Mouse (Mus musculus) embryonic facial prominence, embryonic 11.5 days (tissue): ENCODE data around the gene Eif1. TPM values are rescaled to one million over a fixed set of nuclear protein-coding genes. Genes with fewer than 3 reads are reported as not detected.
A peak's percentile ranks its signal among the peaks of the same experiment; 100 is the strongest.
"Not testable (repeated sequence)": the region's sequence is repeated elsewhere in the genome, so short reads cannot be mapped to it uniquely, and the experiment has no call there.

ENCODE experiments used
- ATAC-seq: fragments of 200-750 bp; cut with Nextera tagmentation; replicated peaks from 2 replicates; pipeline ENCODE4 v1.8.0; 2017; ENCODE audit warnings: low read depth; ENCODE audit not compliant: insufficient number of reproducible peaks, low FRiP score, low TSS enrichment
- DNase-seq: peaks from one replicate; pipeline ENCODE4 v3.0.0-alpha.2; 2015; ENCODE audit warnings: low spot score
- H3K27ac ChIP-seq: fragments of 300-500 bp; sonication (generic); replicated peaks from 2 replicates; pipeline ENCODE4 v1.5.1; 2014; ENCODE audit warnings: mild to moderate bottlenecking, low read depth, low read length, control low read depth
- H3K27me3 ChIP-seq: fragments of 300-500 bp; sonication (generic); 2 replicates; pipeline ENCODE4 v1.6.1; 2014; ENCODE audit warnings: mild to moderate bottlenecking, low read length, moderate library complexity, mixed read lengths; ENCODE audit not compliant: control insufficient read depth, insufficient read depth
- H3K36me3 ChIP-seq: fragments of 300-500 bp; sonication (generic); replicated peaks from 2 replicates; pipeline ENCODE4 v1.6.1; 2014; ENCODE audit warnings: low read depth, mild to moderate bottlenecking, low read length, moderate library complexity, mixed read lengths; ENCODE audit not compliant: control insufficient read depth, insufficient read depth
- H3K4me1 ChIP-seq: fragments of 300-500 bp; sonication (generic); 2 replicates; pipeline ENCODE4 v1.6.1; 2014; ENCODE audit warnings: low read length, mixed read lengths; ENCODE audit not compliant: control insufficient read depth, insufficient read depth
- H3K4me2 ChIP-seq: fragments of 300-500 bp; sonication (generic); 2 replicates; pipeline ENCODE4 v1.6.1; 2014; ENCODE audit warnings: low read depth, mild to moderate bottlenecking, control low read depth, low read length, moderate library complexity
- H3K4me3 ChIP-seq: fragments of 300-500 bp; sonication (generic); 2 replicates; pipeline ENCODE4 v1.5.1; 2014; ENCODE audit warnings: low read depth, low read length, control low read depth
- H3K9ac ChIP-seq: fragments of 300-500 bp; sonication (generic); replicated peaks from 2 replicates; pipeline ENCODE4 v1.6.1; 2014; ENCODE audit warnings: mild to moderate bottlenecking, control low read depth, low read length
- H3K9me3 ChIP-seq: fragments of 300-500 bp; sonication (generic); replicated peaks from 2 replicates; pipeline ENCODE4 v1.6.1; 2016; ENCODE audit warnings: mild to moderate bottlenecking, low read length, inconsistent platforms, mixed read lengths; ENCODE audit not compliant: control insufficient read depth
- WGBS: fragments of 180-500 bp; shearing (Covaris S2); extraction: QIAGEN DNeasy Blood & Tissue Kit; methylation state at CpG from one replicate; pipeline ENCODE4 v1.1.7; 2014; 5-methylcytosine and 5-hydroxymethylcytosine counted together
- polyA plus RNA-seq: library from polyadenylated mRNA; unstranded; fragments of >200 nt; fragmentation: Nextera tagmentation; extraction: Ambion mirVana; gene quantifications from 2 replicates; pipeline ENCODE4 v1.2.1, GENCODE M21; 2014

The Eif1 gene
- polyA plus RNA-seq, 1 experiment from 2014 or later, result 1,757 TPM

- 78% methylated on average over 6 of the region's 6 CpGs for WGBS
- Histone ChIP-seq H3K9me3 (no peaks in the 10 kb centered on the region), H3K27me3 (peaks cover 18% of the 10 kb centered on the region), H3K36me3 (no peaks in the 10 kb centered on the region), H3K4me3 (no peak overlapping the region), H3K9ac (no peak overlapping the region), H3K4me2 (no peak overlapping the region), H3K4me1 (no peaks in the 10 kb centered on the region), H3K27ac (no peak overlapping the region)
- ATAC-seq (no peak), DNase-seq (no peak)
Measured at GRCm38 (mm10) chr11:100360175-100360574, 40.5 kb downstream of the Eif1 start.

GRCm38 (mm10) chr11:100361059-100361458 lies 41.4 kb downstream of the Eif1 start:
- not testable (repeated sequence) for H3K4me2 ChIP-seq, ATAC-seq, H3K27ac ChIP-seq, H3K9ac ChIP-seq, H3K27me3 ChIP-seq, H3K4me1 ChIP-seq, H3K36me3 ChIP-seq, H3K4me3 ChIP-seq, H3K9me3 ChIP-seq, DNase-seq
- no CpG with 5 or more reads among the region's 13 CpGs for WGBS

GRCm38 (mm10) chr11:100362209-100362978 lies 42.7 kb downstream of the Eif1 start:
- no peak overlapping the region for H3K4me3 ChIP-seq
- no peaks in the 10 kb centered on the region for H3K36me3 ChIP-seq
- no peak overlapping the region for H3K27ac ChIP-seq
- no peak overlapping the region for H3K4me2 ChIP-seq
- peak; percentile 53 for ATAC-seq
- no peaks in the 10 kb centered on the region for H3K4me1 ChIP-seq
- WGBS, result 14% methylated on average over 8 of the region's 8 CpGs
- no peak overlapping the region for H3K9ac ChIP-seq
- peak; percentile 84 for DNase-seq
- H3K9me3 ChIP-seq, result no peaks in the 10 kb centered on the region
- H3K27me3 ChIP-seq, result 0 out of 2 replicates have a peak, but pooled peaks cover under 1% of the 10 kb centered on the region

DNA sequence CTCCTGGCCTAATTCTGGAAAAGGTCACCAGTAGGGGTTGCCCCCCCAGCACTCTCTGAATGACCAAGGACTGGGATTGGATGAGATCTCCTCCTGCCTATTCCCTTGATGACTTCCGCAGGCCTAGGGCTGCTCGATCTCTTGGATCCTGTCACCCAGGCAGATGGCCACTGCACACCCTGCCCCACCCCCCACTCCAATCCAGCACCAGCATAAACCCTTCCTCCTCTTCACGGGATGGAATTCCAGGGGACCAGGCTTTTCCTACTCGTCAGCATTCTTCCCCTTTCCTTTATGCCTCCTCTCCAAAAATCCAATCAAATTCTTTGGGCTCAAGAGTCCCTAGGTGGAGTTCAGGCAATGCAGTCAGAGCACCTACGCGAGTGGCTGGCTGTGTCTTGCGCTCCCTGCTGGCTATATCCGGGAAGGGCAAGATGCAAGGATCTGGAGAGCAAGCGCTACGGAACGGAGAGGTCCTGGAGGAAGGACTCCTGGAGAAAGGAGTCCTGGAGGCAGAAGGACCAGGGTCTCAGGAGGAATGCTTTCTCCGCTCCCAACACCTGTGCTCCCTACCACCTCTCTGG lies 43.4 kb downstream of the Eif1 start:
- DNase-seq (peak; percentile 74), ATAC-seq (0 out of 2 replicates have a peak, but pooled peaks have one; percentile 16)
- no peak overlapping the region for H3K27ac ChIP-seq
- no peak overlapping the region for H3K4me2 ChIP-seq
- 13% methylated on average over 12 of the region's 12 CpGs for WGBS
- no peaks in the 10 kb centered on the region for H3K9me3 ChIP-seq
- no peaks in the 10 kb centered on the region for H3K36me3 ChIP-seq
- H3K9ac ChIP-seq, result no peak overlapping the region
- H3K27me3 ChIP-seq, result no peaks in the 10 kb centered on the region
- H3K4me1 ChIP-seq, result no peaks in the 10 kb centered on the region
- H3K4me3 ChIP-seq, result no peak overlapping the region

DNA sequence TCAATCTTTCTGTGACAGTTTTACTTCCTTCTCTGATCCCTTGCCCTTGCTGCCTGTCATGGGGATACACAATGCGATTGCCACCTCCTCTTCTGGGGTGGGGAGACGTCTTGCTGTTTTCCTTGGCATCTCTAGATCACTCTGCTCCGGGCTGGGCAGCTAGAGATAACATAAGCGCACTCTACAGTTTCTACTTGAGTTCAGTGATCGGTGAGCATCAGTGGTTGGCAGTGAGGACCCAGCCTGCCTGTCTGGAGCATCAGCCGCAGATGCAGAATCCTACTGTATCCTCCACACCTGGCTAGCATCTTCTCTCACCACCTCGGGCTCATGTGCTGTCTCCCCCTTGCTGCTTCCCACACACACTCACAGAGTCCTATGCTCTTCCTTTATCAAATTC lies 49.5 kb downstream of the Eif1 start:
- ATAC-seq (no peak), DNase-seq (no peak)
- H3K9ac ChIP-seq, result no peak overlapping the region
- no peaks in the 10 kb centered on the region for H3K27me3 ChIP-seq
- no peak overlapping the region for H3K4me3 ChIP-seq
- no peak overlapping the region for H3K27ac ChIP-seq
- H3K36me3 ChIP-seq, result no peaks in the 10 kb centered on the region
- no peaks in the 10 kb centered on the region for H3K9me3 ChIP-seq
- 83% methylated on average over 7 of the region's 7 CpGs for WGBS
- no peaks in the 10 kb centered on the region for H3K4me1 ChIP-seq
- H3K4me2 ChIP-seq, result no peak overlapping the region

GRCm38 (mm10) chr11:100369822-100370221 lies 50.1 kb downstream of the Eif1 start:
- H3K9ac ChIP-seq, result no peak overlapping the region
- ATAC-seq (no peak), DNase-seq (no peak)
- H3K36me3 ChIP-seq, result no peaks in the 10 kb centered on the region; the same call in 1 of the 2 replicates
- no peaks in the 10 kb centered on the region for H3K9me3 ChIP-seq
- H3K27me3 ChIP-seq, result no peaks in the 10 kb centered on the region
- no peak overlapping the region for H3K4me2 ChIP-seq
- 75% methylated on average over 8 of the region's 8 CpGs for WGBS
- H3K27ac ChIP-seq, result no peak overlapping the region
- no peaks in the 10 kb centered on the region for H3K4me1 ChIP-seq
- H3K4me3 ChIP-seq, result no peak overlapping the region

Other genes with a start within 250 kb of the Eif1 start
- not detected in 2 replicates for gene Krt32, start 231.7 kb upstream of the Eif1 start, polyA plus RNA-seq
- not detected in 2 replicates for gene Krt35, start 223.6 kb upstream of the Eif1 start, polyA plus RNA-seq
- gene Krt36, start 214.3 kb upstream of the Eif1 start, polyA plus RNA-seq, result 0.13 TPM in 1 of 2 replicates, not detected in the other
- not detected in 2 replicates for gene Krt13, start 198.3 kb upstream of the Eif1 start, polyA plus RNA-seq
- gene Krt15, start 184.0 kb upstream of the Eif1 start, polyA plus RNA-seq, result 8.2 and 8.6 TPM in 2 replicates
- gene Krt19, start 171.2 kb upstream of the Eif1 start, polyA plus RNA-seq, result 8.0 and 10.5 TPM in 2 replicates
- gene Krt9, start 126.6 kb upstream of the Eif1 start, polyA plus RNA-seq, result not detected in 2 replicates
- 30.7 and 31.2 TPM in 2 replicates for gene Krt14, start 112.3 kb upstream of the Eif1 start, polyA plus RNA-seq
- not detected in 2 replicates for gene Krt16, start 71.0 kb upstream of the Eif1 start, polyA plus RNA-seq
- gene Krt17, start 58.9 kb upstream of the Eif1 start, polyA plus RNA-seq, result 1.3 and 1.8 TPM in 2 replicates
- not detected in 2 replicates for gene Krt42, start 50.0 kb upstream of the Eif1 start, polyA plus RNA-seq
- not detected in 2 replicates for gene Gast, start 14.5 kb downstream of the Eif1 start, polyA plus RNA-seq
- 5.5 and 6.2 TPM in 2 replicates for gene Hap1, start 36.2 kb downstream of the Eif1 start, polyA plus RNA-seq
- 31.8 and 37.4 TPM in 2 replicates for gene Jup, start 77.9 kb downstream of the Eif1 start, polyA plus RNA-seq
- gene P3h4, start 95.0 kb downstream of the Eif1 start, polyA plus RNA-seq, result 33.0 and 37.1 TPM in 2 replicates
- 60.0 and 69.4 TPM in 2 replicates for gene Fkbp10, start 95.8 kb downstream of the Eif1 start, polyA plus RNA-seq
- 136 and 145 TPM in 2 replicates for gene Nt5c3b, start 121.9 kb downstream of the Eif1 start, polyA plus RNA-seq
- 0.52 and 0.57 TPM in 2 replicates for gene Klhl10, start 122.0 kb downstream of the Eif1 start, polyA plus RNA-seq
- 13.1 and 13.2 TPM in 2 replicates for gene Klhl11, start 152.9 kb downstream of the Eif1 start, polyA plus RNA-seq
- 200 and 210 TPM in 2 replicates for gene Acly, start 208.1 kb downstream of the Eif1 start, polyA plus RNA-seq
- gene Ttc25, start 225.7 kb downstream of the Eif1 start, polyA plus RNA-seq, result 0.79 and 1.4 TPM in 2 replicates